Mouse (Mus musculus): ENCODE results near the gene Galk1. TPM values are rescaled to one million over a fixed set of nuclear protein-coding genes. Genes with fewer than 3 reads are reported as not detected.
A peak's percentile ranks its signal among the peaks of the same experiment; 100 is the strongest.
"Not testable (repeated sequence)": the region's sequence is repeated elsewhere in the genome, so short reads cannot be mapped to it uniquely, and the experiment has no call there.

The Galk1 gene
- polyA plus RNA-seq, 1 experiment from 2014 or later = 128 TPM

DNA sequence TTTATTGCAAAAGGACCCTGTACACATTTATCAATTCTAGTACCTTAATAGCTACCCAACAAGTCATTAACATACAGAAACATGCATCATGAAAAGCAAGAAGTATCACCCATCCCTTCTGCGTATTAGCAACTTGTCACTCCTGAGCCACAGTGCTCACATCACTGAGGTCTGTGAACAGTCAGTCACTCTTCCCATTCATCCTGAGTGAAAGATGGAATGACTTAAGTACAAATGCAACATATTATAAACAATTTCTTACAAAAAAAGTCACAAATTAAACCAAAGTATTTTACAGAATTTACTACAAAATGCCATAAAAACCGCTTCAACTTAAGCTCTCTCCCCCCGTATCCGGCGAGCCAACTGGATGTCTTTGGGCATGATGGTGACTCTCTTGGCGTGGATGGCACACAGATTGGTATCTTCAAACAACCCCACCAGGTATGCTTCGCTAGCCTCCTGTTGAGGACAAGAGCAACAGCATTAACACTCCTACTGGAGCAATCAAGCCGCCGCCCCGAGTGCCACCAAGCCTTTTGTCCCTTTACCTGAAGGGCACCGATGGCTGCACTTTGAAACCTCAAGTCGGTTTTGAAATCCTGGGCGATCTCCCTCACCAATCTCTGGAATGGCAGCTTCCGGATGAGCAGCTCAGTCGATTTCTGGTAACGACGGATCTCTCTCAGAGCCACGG, 10.7 kb upstream of the Galk1 start:
- Histone ChIP-seq H3K36me3 (ENCODE audit: control insufficient read depth, insufficient read depth, low read length) (peaks cover 23% of the 10 kb centered on the region), H3K4me1 (ENCODE audit: control insufficient read depth in 2 of 2, insufficient read depth in 2 of 2, low read length in 2 of 2) (0 out of 4 replicates have a peak, but pooled peaks cover 0 to 12% of the 10 kb centered on the region in 2 experiments), H3K4me3 (ENCODE audit: control insufficient read depth in 1 of 2, insufficient read depth in 1 of 2, low read depth in 1 of 2, low read length in 2 of 2) (peak overlapping the region; percentile 93 to 94), H3K27ac (replicated peaks in 1 of 2; ENCODE audit: control insufficient read depth in 1 of 2, insufficient read depth in 1 of 2, low read depth in 2 of 2, low read length in 2 of 2) (peak overlapping the region; percentile 99), H3K9ac (ENCODE audit: low read length) (peak overlapping the region; percentile 100), H3K4me2 (ENCODE audit: low read length) (peak overlapping the region; percentile 69)
- 5% methylated on average over 18 of the region's 18 CpGs for WGBS
- H3K27me3 ChIP-seq (ENCODE audit: control insufficient read depth, insufficient read depth, low read length); H3K9me3 ChIP-seq (ENCODE audit: control insufficient read depth, low read length); ATAC-seq (ENCODE audit: insufficient number of reproducible peaks, insufficient read depth, low FRiP score, low read depth): not testable (repeated sequence)

DNA sequence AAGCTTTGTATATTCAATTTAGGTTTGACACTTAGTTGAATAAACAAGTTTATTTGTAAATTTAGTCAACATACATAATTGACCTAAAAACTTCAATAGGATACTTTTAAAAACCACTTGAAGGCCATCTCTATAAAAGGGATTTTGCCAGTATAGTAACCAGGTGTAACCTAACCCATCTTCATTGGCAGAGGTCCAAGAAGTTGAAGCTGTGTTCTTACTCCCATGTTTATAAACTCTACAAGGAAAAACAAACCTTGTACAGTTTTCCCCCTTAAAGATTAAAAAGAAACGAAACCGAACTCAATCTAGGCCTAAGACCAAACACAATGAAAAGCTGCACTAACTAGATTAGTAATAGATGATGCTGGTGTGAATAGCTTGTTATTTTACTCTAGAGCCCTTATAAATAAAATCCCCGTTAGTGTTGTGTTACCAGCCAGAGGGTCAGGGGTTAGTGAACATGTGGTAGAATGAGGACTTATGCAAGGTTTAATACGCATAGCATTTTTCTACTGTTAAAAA, 9.8 kb upstream of the Galk1 start:
- H3K36me3 ChIP-seq (ENCODE audit: control insufficient read depth, insufficient read depth, low read length) = peaks cover 23% of the 10 kb centered on the region
- no peak overlapping the region for H3K27ac ChIP-seq (replicated peaks in 1 of 2; ENCODE audit: control insufficient read depth in 1 of 2, insufficient read depth in 1 of 2, low read depth in 2 of 2, low read length in 2 of 2)
- 71% methylated on average over 4 of the region's 4 CpGs for WGBS
- no peaks in the 10 kb centered on the region for H3K27me3 ChIP-seq (ENCODE audit: control insufficient read depth, insufficient read depth, low read length)
- peak overlapping the region in 1 of 2 experiments; percentile 35; a peak in 2 of 4 replicates for H3K4me3 ChIP-seq (ENCODE audit: control insufficient read depth in 1 of 2, insufficient read depth in 1 of 2, low read depth in 1 of 2, low read length in 2 of 2)
- ATAC-seq (ENCODE audit: insufficient number of reproducible peaks, insufficient read depth, low FRiP score, low read depth) = no peak
- 0 out of 4 replicates have a peak, but pooled peaks cover 0 to 12% of the 10 kb centered on the region in 2 experiments for H3K4me1 ChIP-seq (ENCODE audit: control insufficient read depth in 2 of 2, insufficient read depth in 2 of 2, low read length in 2 of 2)
- peak overlapping the region; percentile 69 for H3K4me2 ChIP-seq (ENCODE audit: low read length)
- no peaks in the 10 kb centered on the region for H3K9me3 ChIP-seq (ENCODE audit: control insufficient read depth, low read length)
- H3K9ac ChIP-seq (ENCODE audit: low read length) = peak overlapping the region; percentile 66

DNA sequence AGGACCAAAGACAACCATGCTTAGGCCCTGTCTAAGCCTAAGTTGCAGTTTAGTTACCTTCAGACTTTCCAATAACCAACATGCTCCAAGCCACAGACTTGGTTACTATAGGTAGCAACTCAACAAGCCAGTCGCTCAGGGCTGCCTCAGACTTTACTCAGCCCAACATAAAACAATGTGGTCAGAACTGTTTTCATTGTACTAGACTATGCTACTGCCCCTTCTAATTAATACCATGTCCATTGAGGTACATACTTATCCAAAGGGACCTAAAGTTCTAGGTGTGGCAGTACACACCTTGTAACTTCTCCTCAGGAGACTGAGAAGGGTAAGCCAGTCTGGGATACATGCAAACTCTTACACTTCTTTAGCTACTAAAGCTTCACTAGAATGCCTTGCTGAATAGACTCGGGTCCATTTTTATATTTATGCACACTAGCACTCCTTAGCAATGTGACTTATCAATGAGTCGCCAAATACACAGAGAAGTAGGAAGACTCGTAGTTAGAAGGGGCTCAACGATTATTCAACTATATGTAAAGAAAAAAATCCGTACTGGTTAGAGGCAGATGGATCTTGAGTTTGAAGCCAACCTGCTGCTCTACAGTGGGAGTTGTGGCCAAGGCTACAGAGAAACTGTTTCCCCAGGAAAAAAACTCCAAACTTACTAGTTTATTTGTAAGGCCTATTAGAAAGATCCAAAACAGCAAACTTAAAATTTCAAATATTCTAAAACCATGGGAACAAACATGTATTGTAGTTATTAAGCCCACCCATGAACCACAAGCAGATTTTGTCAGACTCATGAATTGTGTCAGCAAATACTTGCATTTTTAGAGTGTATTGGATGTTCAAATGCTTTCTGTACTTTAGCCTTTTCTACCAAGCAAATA, 9.1 kb upstream of the Galk1 start:
- Histone ChIP-seq H3K27ac (replicated peaks in 1 of 2; ENCODE audit: control insufficient read depth in 1 of 2, insufficient read depth in 1 of 2, low read depth in 2 of 2, low read length in 2 of 2) (no peak overlapping the region), H3K4me1 (ENCODE audit: control insufficient read depth in 2 of 2, insufficient read depth in 2 of 2, low read length in 2 of 2) (0 out of 4 replicates have a peak, but pooled peaks cover 0 to 12% of the 10 kb centered on the region in 2 experiments), H3K9ac (ENCODE audit: low read length) (0 out of 2 replicates have a peak overlapping the region, but pooled peaks have one; percentile 8), H3K4me2 (ENCODE audit: low read length) (peak overlapping the region; percentile 69; the same call in 1 of the 2 replicates), H3K36me3 (ENCODE audit: control insufficient read depth, insufficient read depth, low read length) (peaks cover 23% of the 10 kb centered on the region), H3K27me3 (ENCODE audit: control insufficient read depth, insufficient read depth, low read length) (no peaks in the 10 kb centered on the region), H3K4me3 (ENCODE audit: control insufficient read depth in 1 of 2, insufficient read depth in 1 of 2, low read depth in 1 of 2, low read length in 2 of 2) (no peak overlapping the region), H3K9me3 (ENCODE audit: control insufficient read depth, low read length) (no peaks in the 10 kb centered on the region)
- no peak for ATAC-seq (ENCODE audit: insufficient number of reproducible peaks, insufficient read depth, low FRiP score, low read depth)
- WGBS = 76% methylated on average over 6 of the region's 6 CpGs

DNA sequence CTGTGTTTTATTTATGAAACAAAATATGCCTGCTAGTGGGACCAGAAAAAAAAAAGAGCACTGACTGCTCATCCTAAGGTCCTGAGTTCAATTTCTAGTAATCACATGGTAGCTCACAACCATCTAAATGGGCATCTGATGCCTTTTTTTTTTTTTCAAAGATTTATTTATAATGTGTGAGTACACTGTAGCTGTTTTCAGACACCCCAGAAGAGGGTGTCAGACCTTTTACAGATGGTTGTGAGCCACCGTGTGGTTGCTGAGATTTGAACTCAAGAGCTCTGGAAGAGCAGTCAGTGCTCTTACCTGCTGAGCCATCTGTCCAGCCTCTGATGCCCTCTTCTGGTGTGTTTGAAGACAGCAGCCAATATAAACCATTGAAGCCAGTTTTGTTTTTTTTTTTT, 8.0 kb upstream of the Galk1 start:
- Histone ChIP-seq H3K4me2 (ENCODE audit: low read length) (no peak overlapping the region), H3K9ac (ENCODE audit: low read length) (no peak overlapping the region), H3K27ac (replicated peaks in 1 of 2; ENCODE audit: control insufficient read depth in 1 of 2, insufficient read depth in 1 of 2, low read depth in 2 of 2, low read length in 2 of 2) (no peak overlapping the region), H3K36me3 (ENCODE audit: control insufficient read depth, insufficient read depth, low read length) (peaks cover 23% of the 10 kb centered on the region), H3K4me1 (ENCODE audit: control insufficient read depth in 2 of 2, insufficient read depth in 2 of 2, low read length in 2 of 2) (0 out of 4 replicates have a peak, but pooled peaks cover 0 to 12% of the 10 kb centered on the region in 2 experiments), H3K27me3 (ENCODE audit: control insufficient read depth, insufficient read depth, low read length) (no peaks in the 10 kb centered on the region), H3K4me3 (ENCODE audit: control insufficient read depth in 1 of 2, insufficient read depth in 1 of 2, low read depth in 1 of 2, low read length in 2 of 2) (no peak overlapping the region), H3K9me3 (ENCODE audit: control insufficient read depth, low read length) (no peaks in the 10 kb centered on the region)
- no peak for ATAC-seq (ENCODE audit: insufficient number of reproducible peaks, insufficient read depth, low FRiP score, low read depth)
- WGBS = 55% methylated on average over 1 of the region's 1 CpGs

DNA sequence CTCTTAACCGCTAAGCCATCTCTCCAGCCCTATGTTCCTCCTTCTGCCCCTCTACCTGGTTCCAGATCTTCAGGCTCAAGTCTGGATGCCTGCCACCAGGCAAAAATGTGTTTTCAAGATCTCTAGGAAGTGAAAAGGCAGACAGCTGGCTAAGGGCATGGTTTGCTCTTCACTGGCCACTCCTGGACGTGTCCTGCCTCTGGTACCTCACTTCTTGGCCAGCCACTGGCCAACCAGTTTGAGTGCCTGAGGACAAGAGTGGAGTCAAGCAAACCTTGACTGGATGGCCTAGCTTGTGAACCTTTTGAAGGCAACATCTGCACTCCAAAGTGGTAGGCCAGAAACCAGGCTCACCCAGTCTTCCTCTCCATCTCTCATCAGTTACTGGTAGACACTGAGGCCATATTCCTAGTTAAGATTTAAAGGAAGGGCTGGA, 7.5 kb upstream of the Galk1 start:
- H3K36me3 ChIP-seq (ENCODE audit: control insufficient read depth, insufficient read depth, low read length) = peaks cover 23% of the 10 kb centered on the region
- H3K27me3 ChIP-seq (ENCODE audit: control insufficient read depth, insufficient read depth, low read length) = no peaks in the 10 kb centered on the region
- no peak overlapping the region for H3K9ac ChIP-seq (ENCODE audit: low read length)
- WGBS = 84% methylated on average over 2 of the region's 2 CpGs
- no peak overlapping the region for H3K27ac ChIP-seq (replicated peaks in 1 of 2; ENCODE audit: control insufficient read depth in 1 of 2, insufficient read depth in 1 of 2, low read depth in 2 of 2, low read length in 2 of 2)
- H3K4me3 ChIP-seq (ENCODE audit: control insufficient read depth in 1 of 2, insufficient read depth in 1 of 2, low read depth in 1 of 2, low read length in 2 of 2) = no peak overlapping the region
- H3K9me3 ChIP-seq (ENCODE audit: control insufficient read depth, low read length) = no peaks in the 10 kb centered on the region
- 0 out of 4 replicates have a peak, but pooled peaks cover 0 to 12% of the 10 kb centered on the region in 2 experiments for H3K4me1 ChIP-seq (ENCODE audit: control insufficient read depth in 2 of 2, insufficient read depth in 2 of 2, low read length in 2 of 2)
- no peak overlapping the region for H3K4me2 ChIP-seq (ENCODE audit: low read length)
- ATAC-seq (ENCODE audit: insufficient number of reproducible peaks, insufficient read depth, low FRiP score, low read depth) = no peak

DNA sequence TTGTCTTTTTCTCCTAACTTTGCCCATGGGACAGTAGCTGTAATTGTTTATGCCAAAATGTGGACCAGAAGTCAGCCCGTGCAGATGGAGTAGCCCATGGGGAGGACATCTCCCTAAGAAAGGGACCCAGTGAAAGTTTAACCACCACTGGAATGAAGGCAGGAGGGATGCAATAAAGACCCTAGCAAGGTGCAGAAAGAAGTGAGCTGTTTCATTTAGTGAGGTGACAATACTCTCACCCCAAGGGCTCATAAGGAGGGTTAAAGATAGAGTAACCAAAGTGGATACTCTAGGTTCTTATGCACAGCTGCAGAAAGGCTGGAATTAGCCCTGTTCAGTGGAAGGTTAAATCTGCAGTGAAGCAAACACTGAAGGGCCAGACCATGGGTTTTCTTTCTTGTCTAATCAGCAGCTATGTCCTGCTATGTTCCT, 6.9 kb upstream of the Galk1 start:
- H3K27me3 ChIP-seq (ENCODE audit: control insufficient read depth, insufficient read depth, low read length) = no peaks in the 10 kb centered on the region
- H3K4me1 ChIP-seq (ENCODE audit: control insufficient read depth in 2 of 2, insufficient read depth in 2 of 2, low read length in 2 of 2) = 0 out of 4 replicates have a peak, but pooled peaks cover 0 to 12% of the 10 kb centered on the region in 2 experiments
- H3K36me3 ChIP-seq (ENCODE audit: control insufficient read depth, insufficient read depth, low read length) = peaks cover 23% of the 10 kb centered on the region
- H3K4me2 ChIP-seq (ENCODE audit: low read length) = no peak overlapping the region
- no peak overlapping the region for H3K9ac ChIP-seq (ENCODE audit: low read length)
- no peaks in the 10 kb centered on the region for H3K9me3 ChIP-seq (ENCODE audit: control insufficient read depth, low read length)
- no peak overlapping the region for H3K27ac ChIP-seq (replicated peaks in 1 of 2; ENCODE audit: control insufficient read depth in 1 of 2, insufficient read depth in 1 of 2, low read depth in 2 of 2, low read length in 2 of 2)
- WGBS = 70% methylated on average over 1 of the region's 1 CpGs
- no peak for ATAC-seq (ENCODE audit: insufficient number of reproducible peaks, insufficient read depth, low FRiP score, low read depth)
- H3K4me3 ChIP-seq (ENCODE audit: control insufficient read depth in 1 of 2, insufficient read depth in 1 of 2, low read depth in 1 of 2, low read length in 2 of 2) = no peak overlapping the region

DNA sequence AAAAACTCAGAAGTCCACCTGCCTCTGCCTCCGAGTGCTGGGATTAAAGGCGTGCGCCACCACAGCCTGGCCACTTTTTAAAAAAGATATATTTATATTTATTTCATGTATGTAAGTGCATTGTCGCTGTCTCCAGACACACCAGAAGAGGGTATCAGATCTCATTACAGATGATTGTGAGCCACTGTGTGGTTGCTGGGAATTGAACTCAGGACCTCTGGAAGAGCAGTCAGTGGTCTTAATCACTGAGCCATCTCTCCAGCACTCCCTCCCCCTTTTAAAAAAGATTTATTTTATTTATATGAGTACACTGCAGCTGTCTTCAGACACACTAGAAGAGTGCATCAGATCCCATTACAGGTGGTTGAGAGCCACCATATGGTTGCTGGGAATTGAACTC, 6.3 kb upstream of the Galk1 start:
- not testable (repeated sequence) for H3K9me3 ChIP-seq (ENCODE audit: control insufficient read depth, low read length); H3K4me3 ChIP-seq (ENCODE audit: control insufficient read depth in 1 of 2, insufficient read depth in 1 of 2, low read depth in 1 of 2, low read length in 2 of 2); H3K27ac ChIP-seq (replicated peaks in 1 of 2; ENCODE audit: control insufficient read depth in 1 of 2, insufficient read depth in 1 of 2, low read depth in 2 of 2, low read length in 2 of 2); H3K27me3 ChIP-seq (ENCODE audit: control insufficient read depth, insufficient read depth, low read length); H3K4me2 ChIP-seq (ENCODE audit: low read length); H3K9ac ChIP-seq (ENCODE audit: low read length); ATAC-seq (ENCODE audit: insufficient number of reproducible peaks, insufficient read depth, low FRiP score, low read depth)
- Histone ChIP-seq H3K4me1 (ENCODE audit: control insufficient read depth in 2 of 2, insufficient read depth in 2 of 2, low read length in 2 of 2) (0 out of 4 replicates have a peak, but pooled peaks cover 0 to 12% of the 10 kb centered on the region in 2 experiments), H3K36me3 (ENCODE audit: control insufficient read depth, insufficient read depth, low read length) (peaks cover 23% of the 10 kb centered on the region)
- 90% methylated on average over 4 of the region's 4 CpGs for WGBS
